Comparison of ENCODE assay signal across 12 mouse cellular contexts in genomic region chr7:98870791-98871190, GRCm38 (mm10). TPM values are rescaled to one million over a fixed set of nuclear protein-coding genes. Genes with fewer than 3 reads are reported as not detected.
DNase-seq lines count a peak whose midpoint lies in the region; ATAC-seq lines count a peak whose summit lies in the region.
"Had no signal": no experiment of that assay in that cellular context is flagged by ENCODE, and none has a peak within 500 bp of the region (broad histone marks: within the 10 kb centered on the region; RNA-seq: fewer than 3 reads in every experiment).

No protein-coding gene starts in this region.

- H3K9ac ChIP-seq in hindbrain, embryonic 14.5 days, result no peak overlapping the region
- H3K9ac ChIP-seq in intestine, embryonic 16.5 days (ENCODE audit: low read depth, low read length), result peak overlapping the region; percentile 33; the same call in 1 of the 2 replicates
- H3K9ac ChIP-seq: liver, embryonic 14.5 days; neural tube, embryonic 12.5 days had no signal

- no peaks in the 10 kb centered on the region for H3K36me3 ChIP-seq in hindbrain, embryonic 10.5 days
- no peaks in the 10 kb centered on the region for H3K36me3 ChIP-seq in hindbrain, embryonic 14.5 days (replicated peaks; ENCODE audit: control insufficient read depth, insufficient read depth)
- no peaks in the 10 kb centered on the region for H3K36me3 ChIP-seq in intestine, embryonic 16.5 days (ENCODE audit: control insufficient read depth, insufficient read depth, low read length)
- H3K36me3 ChIP-seq: neural tube, embryonic 12.5 days had no signal

- H3K27me3 ChIP-seq in hindbrain, embryonic 10.5 days (ENCODE audit: insufficient read depth, poor library complexity, severe bottlenecking), result peaks cover 41% of the 10 kb centered on the region
- no peaks in the 10 kb centered on the region for H3K27me3 ChIP-seq in hindbrain, embryonic 14.5 days (ENCODE audit: control insufficient read depth, insufficient read depth, low read length)
- H3K27me3 ChIP-seq in intestine, embryonic 16.5 days (replicated peaks; ENCODE audit: control insufficient read depth, insufficient read depth, low read length), result no peaks in the 10 kb centered on the region

- H3K4me2 ChIP-seq in hindbrain, embryonic 14.5 days (replicated peaks), result no peak overlapping the region
- no peak overlapping the region for H3K4me2 ChIP-seq in intestine, embryonic 16.5 days (ENCODE audit: low read depth, low read length)
- H3K4me2 ChIP-seq: neural tube, embryonic 12.5 days had no signal

- 26% methylated on average over 12 of the region's 12 CpGs for WGBS in hindbrain, embryonic 10.5 days
- 27% methylated on average over 12 of the region's 12 CpGs for WGBS in hindbrain, embryonic 14.5 days
- 32% methylated on average over 12 of the region's 12 CpGs for WGBS in intestine, embryonic 16.5 days

- peak overlapping the region; percentile 66 for H3K27ac ChIP-seq in hindbrain, embryonic 10.5 days
- no peak overlapping the region for H3K27ac ChIP-seq in hindbrain, embryonic 14.5 days
- peak overlapping the region; percentile 48; the same call in 1 of the 2 replicates for H3K27ac ChIP-seq in intestine, embryonic 16.5 days (ENCODE audit: low read length)
- H3K27ac ChIP-seq: liver, embryonic 14.5 days; neural tube, embryonic 12.5 days had no signal

- peaks cover 52% of the 10 kb centered on the region for H3K4me1 ChIP-seq in hindbrain, embryonic 10.5 days (replicated peaks)
- peaks cover 13% of the 10 kb centered on the region; the same call in 1 of the 2 replicates for H3K4me1 ChIP-seq in hindbrain, embryonic 14.5 days (replicated peaks; ENCODE audit: control insufficient read depth, insufficient read depth, low read length)
- H3K4me1 ChIP-seq in intestine, embryonic 16.5 days (ENCODE audit: control insufficient read depth, insufficient read depth, low read length), result peaks cover 31% of the 10 kb centered on the region

- no peak for ATAC-seq in hindbrain, embryonic 14.5 days (ENCODE audit: low FRiP score)
- peak; percentile 55 for ATAC-seq in intestine, embryonic 16.5 days
- ATAC-seq in activated CD4-positive, CD25-positive, alpha-beta regulatory T cell, adult 4 months, result no peak

- no peaks in the 10 kb centered on the region for H3K9me3 ChIP-seq in hindbrain, embryonic 10.5 days
- no peaks in the 10 kb centered on the region for H3K9me3 ChIP-seq in hindbrain, embryonic 14.5 days (ENCODE audit: control insufficient read depth, low read length)
- H3K9me3 ChIP-seq in intestine, embryonic 16.5 days (ENCODE audit: control insufficient read depth, low read length), result no peaks in the 10 kb centered on the region
- H3K9me3 ChIP-seq: megakaryocyte, embryonic 14.5 days; neural tube, embryonic 12.5 days had no signal

- DNase-seq in hindbrain, embryonic 10.5 days (ENCODE audit: low spot score), result peak; percentile 47
- no peak for DNase-seq in hindbrain, embryonic 14.5 days (ENCODE audit: low spot score)
- peak; percentile 72 for DNase-seq in embryo, embryonic 10 days (ENCODE audit: low spot score)
- DNase-seq in embryo, embryonic 11 days, result peak; percentile 66
- DNase-seq in urinary bladder, adult 18-20 months (ENCODE audit: low spot score in 2 of 2), result no peak
- DNase-seq: cerebellum, adult 11-12 months; kidney, adult 8-10 months had no signal

- no peak overlapping the region for H3K4me3 ChIP-seq in hindbrain, embryonic 10.5 days
- no peak overlapping the region for H3K4me3 ChIP-seq in hindbrain, embryonic 14.5 days (replicated peaks; ENCODE audit: low read length)
- no peak overlapping the region for H3K4me3 ChIP-seq in intestine, embryonic 16.5 days (ENCODE audit: low read length)
- H3K4me3 ChIP-seq: megakaryocyte, embryonic 14.5 days; neural tube, embryonic 12.5 days had no signal

RNA-seq across cellular contexts. Expression of gene Wnt11, which starts 35.9 kb away (rescaled TPM):
- polyA plus RNA-seq in hindbrain, embryonic 10.5 days (2016; fragmentation: Nextera tagmentation; extraction: Ambion mirVana), result 0.66 and 1.9 TPM in 2 replicates
- 2.0 and 2.3 TPM in 2 replicates for polyA plus RNA-seq in hindbrain, embryonic 14.5 days (2014; fragmentation: Nextera tagmentation; extraction: Ambion mirVana)
- polyA plus RNA-seq in intestine, embryonic 16.5 days (2015; fragmentation: Nextera tagmentation; extraction: Ambion mirVana), result 1.8 and 2.0 TPM in 2 replicates
- not detected for polyA plus RNA-seq in activated CD4-positive, CD25-positive, alpha-beta regulatory T cell, adult 4 months (2017; shearing (Covaris generic))

Comparison
In these comparisons a context has a peak if more than half of its experiments do, and no peak if none do; other contexts are left out.
1. DNase-seq: peak in hindbrain, embryonic 10.5 days (single experiment), embryo, embryonic 10 days (single experiment) and embryo, embryonic 11 days (single experiment); none in hindbrain, embryonic 14.5 days (single experiment) and urinary bladder, adult 18-20 months (0 of 2).